Mouse (Mus musculus) liver, adult 2 months (tissue): ENCODE results near the gene Gm156.

Experiments
- CTCF ChIP-seq: fragments of 200-500 bp; IDR thresholded peaks from 2 replicates; pipeline ENCODE4 v1.5.1; 2011; ENCODE audit warnings: low read depth, low read length, control low read depth
- POLR2A ChIP-seq: fragments of 200-500 bp; IDR thresholded peaks from 2 replicates; pipeline ENCODE4 v1.6.1; 2011; ENCODE audit warnings: low read length, control low read depth; ENCODE audit not compliant: insufficient read depth; ENCODE audit errors: extremely low read depth

DNA sequence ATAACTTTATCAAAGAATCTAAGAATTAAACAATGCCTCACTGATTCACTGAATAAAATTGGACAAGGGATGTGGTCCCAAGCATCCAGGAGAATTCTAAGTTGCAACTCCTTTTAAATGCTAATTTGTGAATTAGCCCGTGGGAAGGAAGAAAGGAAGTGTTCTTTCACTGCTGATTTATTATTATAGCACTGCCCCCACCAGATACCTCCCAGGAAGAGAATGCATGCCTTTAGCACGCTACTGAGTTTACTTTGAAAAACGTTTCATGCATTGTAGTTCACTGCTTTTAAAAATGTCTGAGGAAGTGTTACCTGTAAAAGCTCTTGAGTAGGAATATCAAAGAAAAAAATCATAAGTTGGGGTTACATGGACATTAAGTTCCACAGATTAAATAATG lies 63.6 kb downstream of the Gm156 start:
- TF ChIP-seq POLR2A, result no peak
- TF ChIP-seq CTCF, result no peak
